Mouse (Mus musculus) layer of hippocampus, adult 18-20 months (tissue): ENCODE measurements at regions not wholly inside any gene's neighbourhood (a gene's known extent, or its start where the extent isn't known, plus 50 kb on each side); places are given as distances from the start of the nearest gene placed in this dataset.

ENCODE experiments used
- DNase-seq, 2 experiments: peaks; one replicate each; pipeline ENCODE4 v3.0.0; 2022; ENCODE audit warnings: low spot score in 2 of 2

GRCm38 (mm10) chr9:66646226-66646625 lies 53.3 kb upstream of the Usp3 start:
- peak; percentile 83 to 94 for DNase-seq

GRCm38 (mm10) chr9:66651306-66651705 lies 58.4 kb upstream of the Usp3 start:
- no peak for DNase-seq

GRCm38 (mm10) chr9:66657116-66657758 lies 56.2 kb upstream of the Car12 start:
- no peak for DNase-seq

GRCm38 (mm10) chr9:66658707-66659242 lies 54.7 kb upstream of the Car12 start:
- no peak for DNase-seq

GRCm38 (mm10) chr9:66659781-66660445 lies 53.6 kb upstream of the Car12 start:
- no peak for DNase-seq

- peak in 1 of 2 experiments; percentile 51 for DNase-seq
Observed at GRCm38 (mm10) chr9:66661596-66661995, 51.9 kb upstream of the Car12 start.

GRCm38 (mm10) chr9:66662443-66662842 lies 51.0 kb upstream of the Car12 start:
- DNase-seq, result no peak
